Mouse (Mus musculus): Measurements from ENCODE around the gene Mgl2.

DNA sequence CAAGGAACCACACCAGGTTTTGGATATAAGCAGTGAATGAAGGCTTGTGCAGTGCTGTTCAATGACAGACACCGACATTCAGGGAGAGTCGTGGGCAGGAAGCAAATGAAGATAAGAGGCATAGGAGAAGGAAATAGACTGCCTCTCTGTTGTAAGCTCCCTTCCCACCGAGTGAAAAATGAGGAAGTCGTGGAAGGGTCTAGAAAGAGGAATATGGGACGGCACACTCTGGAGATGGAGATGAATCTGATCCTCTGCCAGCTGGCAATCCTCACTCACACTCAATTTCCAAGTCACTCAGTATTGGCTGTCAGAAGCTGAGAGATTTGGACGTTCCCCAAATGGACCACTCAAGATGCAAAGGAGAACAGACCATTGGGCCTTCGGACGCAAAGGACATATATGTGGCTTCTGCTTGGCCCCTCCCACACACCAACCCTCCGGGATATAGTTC is at the start of gene Mgl2:
- TF ChIP-seq CTCF (IDR thresholded peaks at IDR 0.05; ENCODE audit: control insufficient read depth, insufficient read depth, insufficient read length) = no peak
- no peak for TF ChIP-seq MYOD1 (IDR thresholded peaks at IDR 0.05; ENCODE audit: control insufficient read depth, insufficient read length, low read depth)
- TF ChIP-seq USF1 (IDR thresholded peaks at IDR 0.05; ENCODE audit: low read depth) = no peak
- TF ChIP-seq MAX (IDR thresholded peaks at IDR 0.05) = no peak
- no peak for TF ChIP-seq CEBPB (IDR thresholded peaks at IDR 0.05; ENCODE audit: low read depth)
- TF ChIP-seq MYOG (IDR thresholded peaks at IDR 0.05; ENCODE audit: control insufficient read depth, extremely low read depth, insufficient read length) = no peak

Data from C2C12 (cell line).